Mouse (Mus musculus) cerebellum, postnatal 25 days (tissue): ENCODE measurements around the gene Olfr223.
"Not testable (repeated sequence)": the region's sequence is repeated elsewhere in the genome, so short reads cannot be mapped to it uniquely, and the experiment has no call there.

Source experiments
- DNase-seq, 2 experiments: peaks; one replicate each; pipeline ENCODE4 v3.0.0; 2021; ENCODE audit warnings: mixed read lengths in 2 of 2

The Olfr223 gene

GRCm38 (mm10) chr11:59596091-59596490 lies 3.0 kb upstream of the Olfr223 start:
- no peak for DNase-seq

GRCm38 (mm10) chr11:59589496-59589895 lies 3.6 kb downstream of the Olfr223 start:
- no peak for DNase-seq

GRCm38 (mm10) chr11:59584539-59584938 lies 8.6 kb downstream of the Olfr223 start:
- no peak for DNase-seq

- DNase-seq: not testable (repeated sequence)
Measured at GRCm38 (mm10) chr11:59576135-59576534, 17.0 kb downstream of the Olfr223 start, which contains the start of gene Olfr222. Gene Olfr222 (minus strand): TSS chr11:59576235.

- peak in 1 of 2 experiments; percentile 9 for DNase-seq
Measured at GRCm38 (mm10) chr11:59575726-59576125, 17.4 kb downstream of the Olfr223 start.

GRCm38 (mm10) chr11:59569306-59569705 lies 23.8 kb downstream of the Olfr223 start:
- peak; percentile 10 to 56 for DNase-seq

GRCm38 (mm10) chr11:59562837-59563236 lies 30.3 kb downstream of the Olfr223 start:
- DNase-seq: no peak

GRCm38 (mm10) chr11:59562336-59562735 lies 30.8 kb downstream of the Olfr223 start:
- DNase-seq: no peak

GRCm38 (mm10) chr11:59560906-59561305 lies 32.2 kb downstream of the Olfr223 start:
- no peak for DNase-seq

GRCm38 (mm10) chr11:59554535-59554934 lies 38.6 kb downstream of the Olfr223 start:
- no peak for DNase-seq

- DNase-seq: no peak
Measured at GRCm38 (mm10) chr11:59554127-59554526, 39.0 kb downstream of the Olfr223 start.

- no peak for DNase-seq
Measured at GRCm38 (mm10) chr11:59544005-59544404, 49.1 kb downstream of the Olfr223 start.

GRCm38 (mm10) chr11:59543376-59543775 lies 49.7 kb downstream of the Olfr223 start:
- no peak for DNase-seq

GRCm38 (mm10) chr11:59542442-59542841 lies 50.6 kb downstream of the Olfr223 start:
- no peak for DNase-seq

- DNase-seq: no peak
Measured at GRCm38 (mm10) chr11:59541324-59541723, 51.8 kb downstream of the Olfr223 start, which contains the start of gene Nlrp3. Gene Nlrp3 (plus strand): TSS chr11:59541568.

- no peak for DNase-seq
Measured at GRCm38 (mm10) chr11:59540123-59540522, 53.0 kb downstream of the Olfr223 start.
